ENCODE assay signal across 8 mouse cellular contexts in the genomic region with DNA sequence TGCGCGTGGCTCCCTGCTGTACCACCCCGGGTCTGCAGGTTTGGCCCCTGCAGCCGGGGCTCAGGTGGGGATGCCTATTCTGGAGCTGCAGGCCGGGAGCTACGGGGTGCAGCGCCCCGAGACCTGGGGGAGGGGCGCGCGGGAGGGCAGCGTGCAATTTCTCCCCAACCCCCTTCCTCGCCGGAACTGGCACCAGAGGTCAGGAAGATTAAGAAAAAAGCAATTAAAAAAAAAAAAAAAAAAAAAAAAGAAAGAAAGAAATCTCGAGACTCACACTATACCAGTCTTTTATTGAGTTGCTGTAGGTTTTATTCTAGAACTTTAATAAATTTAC. TPM values are rescaled to one million over a fixed set of nuclear protein-coding genes. Genes with fewer than 3 reads are reported as not detected.
A peak's percentile ranks its signal among the peaks of the same experiment; 100 is the strongest.
DNase-seq lines count a peak whose midpoint lies in the region; ATAC-seq and TF ChIP-seq lines count a peak whose summit lies in the region.

No protein-coding gene starts in this region.

- under 1% methylated on average over 15 of the region's 15 CpGs for WGBS in heart, postnatal 0 days
- 2% methylated on average over 15 of the region's 15 CpGs for WGBS in hindbrain, embryonic 10.5 days
- WGBS in midbrain, embryonic 10.5 days: under 1% methylated on average over 15 of the region's 15 CpGs

- TF ChIP-seq CTCF in heart, postnatal 0 days (IDR thresholded peaks at IDR 0.05; ENCODE audit: low read depth): no peak
- no peak for TF ChIP-seq CTCF in MEL (IDR thresholded peaks at IDR 0.05 in 2 of 3, conservative IDR thresholded peaks at IDR 0.05 in 1 of 3; ENCODE audit: control insufficient read depth in 1 of 3, insufficient read depth in 1 of 3, low read depth in 2 of 3, low read length in 3 of 3, poor library complexity in 1 of 3, severe bottlenecking in 1 of 3)

- no peak for TF ChIP-seq POLR2A in MEL (IDR thresholded peaks at IDR 0.05; ENCODE audit: control insufficient read depth in 1 of 2, insufficient read depth in 1 of 2, low read depth in 1 of 2, low read length in 2 of 2, poor library complexity in 1 of 2)

- H3K9me3 ChIP-seq in heart, postnatal 0 days (replicated peaks; ENCODE audit: control insufficient read depth, low read length): no peaks in the 10 kb centered on the region
- H3K9me3 ChIP-seq in MEL (replicated peaks; ENCODE audit: insufficient read depth, low read length): no peaks in the 10 kb centered on the region
- no peaks in the 10 kb centered on the region for H3K9me3 ChIP-seq in hindbrain, embryonic 10.5 days
- H3K9me3 ChIP-seq in midbrain, embryonic 10.5 days (replicated peaks): no peaks in the 10 kb centered on the region

- TF ChIP-seq RAD21 in MEL (IDR thresholded peaks at IDR 0.05; ENCODE audit: low read depth, low read length): no peak

- no peaks in the 10 kb centered on the region for H3K27me3 ChIP-seq in heart, postnatal 0 days (ENCODE audit: control insufficient read depth, insufficient read depth, low read length)
- H3K27me3 ChIP-seq in MEL (ENCODE audit: control insufficient read depth in 1 of 2, insufficient read depth in 2 of 2, low read length in 2 of 2): no peaks in the 10 kb centered on the region
- peaks cover 10% of the 10 kb centered on the region for H3K27me3 ChIP-seq in hindbrain, embryonic 10.5 days (ENCODE audit: insufficient read depth, poor library complexity, severe bottlenecking)
- H3K27me3 ChIP-seq in midbrain, embryonic 10.5 days (ENCODE audit: low read depth, poor library complexity, severe bottlenecking): peaks cover 17% of the 10 kb centered on the region

- peaks cover 42% of the 10 kb centered on the region for H3K79me2 ChIP-seq in MEL (ENCODE audit: control insufficient read depth, insufficient read depth, low read length, poor library complexity)

- DNase-seq in heart, postnatal 0 days (ENCODE audit: low spot score): no peak
- no peak for DNase-seq in heart, adult 8-10 months (ENCODE audit: low spot score)
- peak; percentile 80 for DNase-seq in MEL (ENCODE audit: low read depth, low spot score)
- DNase-seq in hindbrain, embryonic 10.5 days (ENCODE audit: low spot score): no peak
- DNase-seq in midbrain, embryonic 10.5 days (ENCODE audit: low spot score): no peak
- no peak for DNase-seq in thymus, postnatal 0 days (ENCODE audit: low spot score)
- DNase-seq in cerebellum, postnatal 10 days: no peak

- H3K27ac ChIP-seq in heart, postnatal 0 days (ENCODE audit: low read depth): no peak overlapping the region
- peak overlapping the region; percentile 43 for H3K27ac ChIP-seq in MEL (ENCODE audit: control insufficient read depth, low read depth, low read length)
- H3K27ac ChIP-seq in hindbrain, embryonic 10.5 days: peak overlapping the region; percentile 98
- H3K27ac ChIP-seq in midbrain, embryonic 10.5 days (replicated peaks): peak overlapping the region; percentile 99

- H3K36me3 ChIP-seq in heart, postnatal 0 days (replicated peaks; ENCODE audit: control insufficient read depth, insufficient read depth, low read length): no peaks in the 10 kb centered on the region
- H3K36me3 ChIP-seq in MEL (ENCODE audit: control insufficient read depth in 1 of 2, insufficient read depth in 2 of 2, low read length in 2 of 2): peaks cover 0 to 16% of the 10 kb centered on the region in 2 experiments; a peak in 3 of 4 replicates
- H3K36me3 ChIP-seq in hindbrain, embryonic 10.5 days: no peaks in the 10 kb centered on the region
- no peaks in the 10 kb centered on the region for H3K36me3 ChIP-seq in midbrain, embryonic 10.5 days

- ATAC-seq in heart, postnatal 0 days (ENCODE audit: insufficient read depth, low read depth): no peak
- no peak for ATAC-seq in activated CD4-positive, CD25-positive, alpha-beta regulatory T cell, adult 4 months

- no peak for TF ChIP-seq EP300 in heart, postnatal 0 days (IDR thresholded peaks at IDR 0.05; ENCODE audit: low read depth)
- no peak; a peak in 1 of 4 replicates for TF ChIP-seq EP300 in MEL (IDR thresholded peaks at IDR 0.05; ENCODE audit: low read depth in 1 of 2, low read length in 2 of 2)

- peak overlapping the region; percentile 86 for H3K9ac ChIP-seq in heart, postnatal 0 days (replicated peaks; ENCODE audit: low read depth, low read length)
- peak overlapping the region; percentile 88 for H3K9ac ChIP-seq in MEL (ENCODE audit: control insufficient read depth, low read depth, low read length, poor library complexity, severe bottlenecking)

- H3K4me2 ChIP-seq in heart, postnatal 0 days (ENCODE audit: low read depth, low read length): peak overlapping the region; percentile 100

- H3K4me1 ChIP-seq in heart, postnatal 0 days (ENCODE audit: control insufficient read depth, insufficient read depth): peaks cover 7% of the 10 kb centered on the region; the same call in 1 of the 2 replicates
- peaks cover 6 to 19% of the 10 kb centered on the region in 2 experiments; a peak in 2 of 4 replicates for H3K4me1 ChIP-seq in MEL (ENCODE audit: control insufficient read depth in 1 of 2, insufficient read depth in 2 of 2, low read length in 2 of 2)
- peaks cover 29% of the 10 kb centered on the region for H3K4me1 ChIP-seq in hindbrain, embryonic 10.5 days (replicated peaks)
- H3K4me1 ChIP-seq in midbrain, embryonic 10.5 days: peaks cover 32% of the 10 kb centered on the region

- peak overlapping the region; percentile 72 for H3K4me3 ChIP-seq in heart, postnatal 0 days (ENCODE audit: low read depth, low read length)
- H3K4me3 ChIP-seq in MEL (ENCODE audit: control insufficient read depth in 1 of 2, insufficient read depth in 1 of 2, low read depth in 2 of 2, low read length in 2 of 2): peak overlapping the region; percentile 71 to 82
- H3K4me3 ChIP-seq in hindbrain, embryonic 10.5 days: peak overlapping the region; percentile 68
- H3K4me3 ChIP-seq in midbrain, embryonic 10.5 days: peak overlapping the region; percentile 84

TF ChIP-seq in MEL, 35 proteins besides CTCF, POLR2A, EP300 and RAD21:
- TF ChIP-seq TCF12 (IDR thresholded peaks at IDR 0.05; ENCODE audit: low read depth, low read length) (no peak), BHLHE40 (IDR thresholded peaks at IDR 0.05; ENCODE audit: borderline replicate concordance, low read depth, low read length) (no peak), TAL1 (IDR thresholded peaks at IDR 0.05; ENCODE audit: low read length) (no peak), USF2 (IDR thresholded peaks at IDR 0.05; ENCODE audit: borderline replicate concordance in 1 of 2, insufficient read depth in 1 of 2, low read depth in 1 of 2, low read length in 2 of 2) (no peak), MXI1 (IDR thresholded peaks at IDR 0.05; ENCODE audit: low read depth, low read length) (0 out of 2 replicates have a peak, but pooled peaks have one; percentile 23), GATA1 (IDR thresholded peaks at IDR 0.05; ENCODE audit: low read depth, low read length) (no peak), SIN3A (IDR thresholded peaks at IDR 0.05; ENCODE audit: low read length) (no peak), CHD1 (IDR thresholded peaks at IDR 0.05; ENCODE audit: low read depth, low read length) (no peak), GABPA (IDR thresholded peaks at IDR 0.05; ENCODE audit: low read depth, low read length) (no peak), CHD2 (IDR thresholded peaks at IDR 0.05; ENCODE audit: low read length) (peak; percentile 69; the same call in 1 of the 2 replicates), ZNF384 (IDR thresholded peaks at IDR 0.05; ENCODE audit: low read depth, low read length) (0 out of 2 replicates have a peak, but pooled peaks have one; percentile 30), ZMIZ1 (IDR thresholded peaks at IDR 0.05; ENCODE audit: low read depth, low read length) (no peak), TBP (IDR thresholded peaks at IDR 0.05; ENCODE audit: low read depth, low read length) (no peak), JUND (IDR thresholded peaks at IDR 0.05; ENCODE audit: low read depth, low read length) (no peak), MYC (IDR thresholded peaks at IDR 0.05; ENCODE audit: low read depth, low read length) (peak; percentile 80; the same call in 1 of the 2 replicates), KAT2A (conservative IDR thresholded peaks at IDR 0.05; ENCODE audit: low read depth, low read length) (no peak), HCFC1 (IDR thresholded peaks at IDR 0.05; ENCODE audit: low read depth, low read length) (peak; percentile 9), USF1 (IDR thresholded peaks at IDR 0.05; ENCODE audit: low read depth, low read length) (no peak), MAZ (IDR thresholded peaks at IDR 0.05; ENCODE audit: low read depth, low read length) (no peak), NRF1 (IDR thresholded peaks at IDR 0.05; ENCODE audit: insufficient read depth, low read depth, low read length, poor library complexity, severe bottlenecking) (no peak), NELFE (IDR thresholded peaks at IDR 0.05; ENCODE audit: low read depth, low read length) (no peak), ETS1 (IDR thresholded peaks at IDR 0.05; ENCODE audit: low read depth, low read length) (no peak), ELF1 (IDR thresholded peaks at IDR 0.05; ENCODE audit: low read depth, low read length) (0 out of 2 replicates have a peak, but pooled peaks have one; percentile 3), RCOR1 (IDR thresholded peaks at IDR 0.05; ENCODE audit: low read depth, low read length) (no peak)
TF ChIP-seq in MEL: peak in this region for 6.

RNA-seq across cellular contexts. Expression of a gene that starts 40.0 kb away (rescaled TPM):
- 1.4 and 2.7 TPM in 2 replicates for total RNA-seq in heart, postnatal 0 days (2014; rRNA removed; ENCODE audit: low replicate concordance)
- polyA plus RNA-seq in heart, postnatal 0 days (2015; fragmentation: Nextera tagmentation; extraction: Ambion mirVana): 3.7 and 4.1 TPM in 2 replicates
- under 1 TPM in 3 of 4 experiments, not detected in 1; 0.25 to 0.43 (median 0.35) TPM for total RNA-seq in heart, adult 8-10 months (2022)
- 86.5 and 93.3 TPM in 2 replicates for total RNA-seq in MEL (2012; rRNA removed)
- 1,000 to 10,000 TPM in 1 of 2 experiments, 10 to 100 TPM in 1; 99.6 to 1,920 TPM for polyA plus RNA-seq in MEL (2012; ENCODE audit: insufficient read depth in 1 of 2, insufficient read length in 2 of 2, low read depth in 1 of 2, low replicate concordance in 2 of 2, missing spikeins in 1 of 2)
- 32.3 and 48.3 TPM in 2 replicates for polyA plus RNA-seq in hindbrain, embryonic 10.5 days (2016; fragmentation: Nextera tagmentation; extraction: Ambion mirVana)
- polyA plus RNA-seq in midbrain, embryonic 10.5 days (2016; fragmentation: Nextera tagmentation; extraction: Ambion mirVana): 46.2 and 55.8 TPM in 2 replicates
- 10 to 100 TPM; 27.0 to 34.7 TPM for polyA plus RNA-seq in activated CD4-positive, CD25-positive, alpha-beta regulatory T cell, adult 4 months (2017; shearing (Covaris generic))
- polyA plus RNA-seq in thymus, postnatal 0 days (2015; fragmentation: Nextera tagmentation; extraction: Ambion mirVana): 39.4 and 43.3 TPM in 2 replicates
